Mouse (Mus musculus) cerebellum, adult 2 months (tissue): ENCODE measurements around the gene Tubg2. TPM values are rescaled to one million over a fixed set of nuclear protein-coding genes. Genes with fewer than 3 reads are reported as not detected.

ENCODE experiments used
- DNase-seq, 2 experiments: peaks; one replicate each; pipeline ENCODE4 v3.0.0; 2021
- H3K27ac ChIP-seq: fragments of 200-500 bp; 2 replicates; pipeline ENCODE4 v1.5.1; 2012; ENCODE audit warnings: low read length, control low read depth, inconsistent platforms; ENCODE audit not compliant: insufficient read depth
- H3K27me3 ChIP-seq: fragments of 200-500 bp; 2 replicates; pipeline ENCODE4 v1.6.1; 2012; ENCODE audit warnings: inconsistent platforms, mild to moderate bottlenecking, low read length, moderate library complexity; ENCODE audit not compliant: control insufficient read depth, insufficient read depth
- H3K4me1 ChIP-seq: fragments of 200-500 bp; 2 replicates; pipeline ENCODE4 v1.6.1; 2011; ENCODE audit warnings: low read length; ENCODE audit not compliant: control insufficient read depth, insufficient read depth
- H3K4me3 ChIP-seq: fragments of 200-500 bp; replicated peaks from 2 replicates; pipeline ENCODE3; 2011; ENCODE audit warnings: mild to moderate bottlenecking, low read depth, low read length, control low read depth; ENCODE audit not compliant: insufficient read depth
- CTCF ChIP-seq: fragments of 200-500 bp; IDR thresholded peaks from 2 replicates; pipeline ENCODE4 v1.5.1; 2011; ENCODE audit warnings: low read depth, mild to moderate bottlenecking, control low read depth, low read length, moderate library complexity, borderline replicate concordance; ENCODE audit not compliant: insufficient read depth
- POLR2A ChIP-seq: fragments of 200-500 bp; IDR thresholded peaks from 2 replicates; pipeline ENCODE4 v1.6.1; 2011; ENCODE audit warnings: low read length, control low read depth, borderline replicate concordance; ENCODE audit not compliant: insufficient read depth
- WGBS: fragments of 180-500 bp; shearing (Covaris S2); methylation state at CpG from one replicate; pipeline ENCODE4 v1.1.7; 2018; 5-methylcytosine and 5-hydroxymethylcytosine counted together
- polyA plus RNA-seq: library from polyadenylated mRNA; depleted of rRNA; stranded (reverse); fragments of >200 nt; gene quantifications from 2 replicates; pipeline ENCODE4 v1.2.3, GENCODE M21; 2012

The Tubg2 gene
- polyA plus RNA-seq, 1 experiment = 47.8 TPM

DNA sequence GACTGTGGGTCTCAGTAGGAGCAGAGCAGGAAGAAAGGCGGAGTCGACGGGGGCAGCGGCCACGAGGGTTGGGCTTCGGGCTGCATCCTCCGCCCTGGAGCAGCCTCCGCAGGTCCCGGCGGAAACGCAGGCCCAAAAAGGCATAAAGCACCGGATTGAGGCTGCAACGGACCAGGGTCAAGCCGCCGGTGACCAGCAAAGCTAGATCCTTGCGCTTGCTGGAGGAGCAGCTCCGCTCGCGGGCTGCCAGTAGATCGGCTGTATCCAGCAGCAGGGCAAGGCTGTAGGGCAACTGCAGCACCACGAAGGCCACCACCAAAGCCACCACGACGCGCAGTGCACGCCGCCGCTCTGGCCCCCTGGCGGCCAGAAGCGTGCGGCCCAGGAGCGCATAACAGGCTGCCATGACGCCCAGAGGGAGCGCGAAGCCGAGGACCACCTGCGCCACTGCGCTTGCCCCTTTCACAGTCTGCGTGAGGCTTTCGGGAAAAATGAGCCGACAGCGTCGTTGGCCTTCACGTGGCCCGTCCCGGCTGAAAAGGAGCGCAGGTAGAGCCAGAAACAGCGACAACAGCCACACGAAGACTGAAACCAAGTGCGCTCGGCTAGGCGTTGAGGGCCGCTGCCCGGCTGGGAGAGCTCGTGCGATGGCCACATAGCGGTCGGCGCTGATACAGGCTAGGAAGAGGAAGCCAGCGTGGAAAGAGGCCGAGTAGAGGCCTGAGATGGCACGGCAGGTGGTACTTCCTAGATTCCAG is 18.1 kb downstream of the Tubg2 start:
- peak; percentile 76 to 80 for DNase-seq
- H3K4me3 ChIP-seq = peak overlapping the region; percentile 22
- 4% methylated on average over 61 of the region's 61 CpGs for WGBS
- H3K27ac ChIP-seq = peak overlapping the region; percentile 77
- H3K27me3 ChIP-seq = no peaks in the 10 kb centered on the region
- peaks cover 25% of the 10 kb centered on the region for H3K4me1 ChIP-seq
- TF ChIP-seq POLR2A (no peak), CTCF (peak; percentile 63)

DNA sequence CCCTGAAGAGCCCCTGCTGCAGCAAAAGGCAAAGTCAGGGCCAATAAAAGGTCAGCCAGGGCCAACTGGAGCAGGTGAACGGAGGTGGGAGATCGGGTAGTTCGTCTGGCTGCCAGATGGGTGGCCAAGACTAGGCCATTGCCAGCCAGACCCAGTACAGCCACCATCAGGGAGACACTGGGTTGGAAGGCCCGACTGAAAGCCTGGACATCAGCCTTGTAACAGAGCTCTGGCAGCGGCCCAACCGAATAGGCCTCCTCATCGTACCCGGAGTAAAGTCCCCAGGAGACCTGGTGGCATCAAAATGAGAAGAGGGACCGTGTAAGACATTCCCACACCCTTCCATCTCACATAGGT is 18.7 kb downstream of the Tubg2 start:
- WGBS = 8% methylated on average over 9 of the region's 9 CpGs
- TF ChIP-seq CTCF = no peak
- TF ChIP-seq POLR2A = no peak
- Histone ChIP-seq H3K27ac (peak overlapping the region; percentile 77), H3K4me3 (peak overlapping the region; percentile 16), H3K4me1 (peaks cover 28% of the 10 kb centered on the region), H3K27me3 (no peaks in the 10 kb centered on the region)
- DNase-seq = peak; percentile 63 to 68

DNA sequence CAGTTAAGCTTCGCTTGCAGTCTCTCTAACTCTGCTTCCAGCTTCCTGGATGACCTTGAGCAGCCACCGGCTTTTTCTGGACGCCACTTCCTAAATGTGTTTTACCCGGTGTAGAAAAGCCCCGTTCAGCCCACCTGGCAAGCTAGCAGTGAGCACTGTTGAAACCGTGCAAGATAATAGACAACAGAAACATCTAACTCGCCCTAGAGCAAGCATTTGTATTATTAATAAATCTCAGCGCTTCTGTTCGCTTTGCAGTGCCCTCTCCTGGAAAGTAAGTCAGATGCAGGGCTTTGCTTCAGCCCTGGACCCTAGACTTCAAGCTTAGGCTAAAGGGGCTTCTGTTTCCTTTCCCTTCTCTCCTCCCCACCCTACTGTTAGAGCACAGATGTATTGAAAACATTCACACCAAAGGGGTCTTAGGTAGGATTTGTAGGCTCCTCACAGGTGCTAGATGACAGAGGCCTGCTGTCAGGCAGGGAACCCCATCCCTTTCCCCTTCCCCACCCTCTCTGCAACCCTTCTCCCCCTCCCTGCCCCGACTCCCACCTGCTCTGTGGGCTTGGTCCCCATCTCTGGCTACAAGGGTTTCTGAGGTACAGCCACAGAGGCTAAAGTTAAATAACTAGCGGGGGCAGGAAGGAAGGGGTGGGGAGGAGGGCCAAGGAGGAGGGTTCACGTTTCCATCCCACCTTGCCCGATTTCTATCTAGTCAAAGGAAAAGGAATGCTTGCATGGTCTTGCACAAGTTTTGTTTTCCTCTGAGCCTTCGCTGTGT is 19.3 kb downstream of the Tubg2 start, which contains the start of gene Ccr10:
Ccr10 (minus strand) TSS at position 593 of the 778 bp plus-strand sequence.
- no peak for TF ChIP-seq POLR2A
- peak; percentile 62 for TF ChIP-seq CTCF
- peak; percentile 65 to 69 for DNase-seq
- 12% methylated on average over 14 of the region's 14 CpGs for WGBS
- Histone ChIP-seq H3K4me1 (peaks cover 30% of the 10 kb centered on the region), H3K4me3 (peak within 1 kb of the TSS; percentile 76), H3K27ac (peak within 1 kb of the TSS; percentile 96), H3K27me3 (no peaks in the 10 kb centered on the region)

DNA sequence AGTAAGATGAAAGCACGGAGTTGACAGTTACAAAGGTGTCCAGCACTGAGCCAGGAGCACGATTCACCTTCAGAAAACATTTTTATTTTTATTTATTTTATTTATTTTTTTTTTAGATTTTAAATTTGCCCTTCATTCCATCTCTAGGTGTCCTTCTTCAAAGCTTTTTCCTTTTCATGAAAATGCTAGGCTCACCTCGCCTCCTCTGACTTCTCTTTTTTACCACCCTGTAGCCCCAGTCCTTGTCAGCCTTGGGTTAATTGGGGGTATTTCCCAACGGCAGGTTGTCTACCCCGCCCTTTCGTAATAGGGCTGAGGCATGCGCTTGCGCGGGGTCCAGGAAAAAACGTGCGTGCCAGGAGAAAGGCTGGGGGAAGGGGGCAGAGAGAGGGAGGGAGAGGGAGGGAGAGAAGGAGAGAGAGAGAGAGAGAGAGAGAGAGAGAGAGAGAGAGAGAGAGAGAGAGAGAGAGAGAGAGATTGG is 20.0 kb downstream of the Tubg2 start:
- WGBS = 3% methylated on average over 11 of the region's 11 CpGs
- no peaks in the 10 kb centered on the region for H3K27me3 ChIP-seq
- H3K27ac ChIP-seq = peak overlapping the region; percentile 96
- H3K4me3 ChIP-seq = peak overlapping the region; percentile 76
- TF ChIP-seq POLR2A = no peak
- no peak for TF ChIP-seq CTCF
- DNase-seq = peak; percentile 84 to 87
- H3K4me1 ChIP-seq = peaks cover 33% of the 10 kb centered on the region

DNA sequence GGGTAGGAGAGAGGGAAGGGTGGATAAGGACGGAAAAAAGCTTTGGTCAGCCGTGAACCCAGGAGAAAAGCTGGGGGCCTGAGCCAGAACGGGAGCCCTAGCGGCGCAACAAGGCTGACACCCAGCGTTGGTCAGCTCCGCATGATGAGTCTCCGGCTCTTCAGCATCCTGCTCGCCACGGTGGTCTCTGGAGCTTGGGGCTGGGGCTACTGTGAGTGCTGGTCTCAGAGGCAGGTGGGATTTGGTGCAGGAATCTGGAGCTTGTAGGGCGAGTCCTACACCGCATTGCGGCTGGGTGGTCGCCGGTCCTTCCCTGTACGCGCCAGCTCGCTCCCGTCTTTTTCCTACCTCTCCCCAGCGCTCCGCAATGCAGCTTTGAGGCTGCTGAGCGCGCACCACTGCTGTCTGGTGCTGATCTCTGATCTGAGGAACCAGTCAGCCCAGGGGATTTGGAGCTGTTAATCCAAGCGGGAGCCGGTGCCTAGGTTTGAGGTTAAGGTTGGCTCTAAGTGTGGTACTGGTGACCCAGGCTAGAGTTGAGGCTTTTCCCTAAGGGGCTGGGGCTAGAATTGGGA is 20.5 kb downstream of the Tubg2 start:
- peak; percentile 84 to 86 for DNase-seq
- H3K27ac ChIP-seq = peak overlapping the region; percentile 96
- TF ChIP-seq CTCF = peak; percentile 57; the same call in 1 of the 2 replicates
- peak; percentile 28; the same call in 1 of the 2 replicates for TF ChIP-seq POLR2A
- WGBS = under 1% methylated on average over 25 of the region's 25 CpGs
- peak overlapping the region; percentile 76 for H3K4me3 ChIP-seq
- H3K27me3 ChIP-seq = no peaks in the 10 kb centered on the region
- H3K4me1 ChIP-seq = peaks cover 33% of the 10 kb centered on the region

DNA sequence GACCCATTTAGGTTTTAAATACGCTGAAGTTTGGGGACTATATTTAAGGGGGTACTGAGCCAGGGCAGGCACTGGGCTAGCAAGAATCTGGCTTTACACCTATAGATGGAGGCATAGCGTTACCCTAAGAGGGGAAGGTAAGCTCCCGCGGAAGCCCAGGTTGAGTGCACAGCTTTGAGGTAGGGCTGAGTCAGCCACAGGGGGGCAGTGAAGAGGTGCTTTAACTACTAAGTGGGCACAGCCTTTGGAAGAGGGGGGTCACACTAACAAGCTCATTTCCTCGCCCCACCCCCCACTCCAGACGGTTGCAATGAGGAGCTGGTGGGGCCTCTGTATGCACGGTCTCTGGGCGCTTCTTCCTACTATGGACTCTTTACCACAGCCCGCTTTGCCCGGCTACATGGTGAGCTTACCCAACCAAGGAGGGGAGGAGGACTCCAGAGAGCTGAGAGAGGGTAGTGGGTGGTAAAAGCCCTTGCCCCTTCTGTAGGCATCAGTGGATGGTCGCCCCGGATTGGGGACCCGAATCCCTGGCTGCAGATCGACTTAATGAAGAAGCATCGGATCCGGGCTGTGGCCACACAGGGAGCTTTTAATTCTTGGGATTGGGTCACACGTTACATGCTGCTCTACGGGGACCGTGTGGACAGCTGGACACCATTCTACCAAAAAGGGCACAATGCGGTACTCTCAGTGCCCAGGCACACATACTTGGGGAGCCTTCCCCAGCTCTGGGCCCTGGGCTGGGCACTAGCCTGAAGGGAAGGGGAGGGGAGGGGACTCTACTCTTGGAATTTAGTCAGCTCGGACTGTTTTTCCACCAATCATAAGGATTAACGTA is 21.4 kb downstream of the Tubg2 start:
- TF ChIP-seq POLR2A (peak; percentile 40; the same call in 1 of the 2 replicates), CTCF (peak; percentile 72)
- H3K4me3 ChIP-seq = peak overlapping the region; percentile 76
- peak; percentile 91 to 93 for DNase-seq
- H3K27me3 ChIP-seq = no peaks in the 10 kb centered on the region
- H3K27ac ChIP-seq = peak overlapping the region; percentile 96
- peaks cover 39% of the 10 kb centered on the region for H3K4me1 ChIP-seq
- 6% methylated on average over 22 of the region's 22 CpGs for WGBS
